Mouse (Mus musculus): ENCODE data around the gene Prtn3. TPM values are rescaled to one million over a fixed set of nuclear protein-coding genes. Genes with fewer than 3 reads are reported as not detected.

Prtn3 gene
- 2.2 and 2.4 TPM in 2 replicates for polyA plus RNA-seq (2015; fragmentation: Nextera tagmentation; extraction: Ambion mirVana)

GRCm38 (mm10) chr10:79874290-79874862 is at the start of gene Prtn3, which contains the start of gene Plppr3:
Gene Prtn3 (plus strand): TSS chr10:79874476.
Gene Plppr3 (minus strand): TSS chr10:79874634.
- no peak for TF ChIP-seq EP300 (IDR thresholded peaks at IDR 0.05)
- no peak for TF ChIP-seq CTCF (IDR thresholded peaks at IDR 0.05)
- no peaks in the 10 kb centered on the region for H3K27me3 ChIP-seq (replicated peaks; ENCODE audit: insufficient read depth, low read length)
- peak within 1 kb of the TSS; percentile 99 for H3K4me2 ChIP-seq (replicated peaks; ENCODE audit: low read depth, low read length)
- ATAC-seq (peak; percentile 44), DNase-seq (ENCODE audit: low spot score) (no peak)
- peak within 1 kb of the TSS; percentile 19; the same call in 1 of the 2 replicates for H3K9ac ChIP-seq (replicated peaks; ENCODE audit: low read depth)
- H3K27ac ChIP-seq (ENCODE audit: low read length) = no peak within 1 kb of the TSS
- H3K9me3 ChIP-seq (ENCODE audit: low read length) = no peaks in the 10 kb centered on the region
- no peaks in the 10 kb centered on the region for H3K36me3 ChIP-seq (ENCODE audit: insufficient read depth, low read length)
- 0 out of 2 replicates have a peak, but pooled peaks cover 3% of the 10 kb centered on the region for H3K4me1 ChIP-seq (ENCODE audit: insufficient read depth, low read depth, low read length)
- WGBS = 7% methylated on average over 27 of the region's 57 CpGs
- peak within 1 kb of the TSS; percentile 49 for H3K4me3 ChIP-seq (ENCODE audit: low read depth, low read length)

DNA sequence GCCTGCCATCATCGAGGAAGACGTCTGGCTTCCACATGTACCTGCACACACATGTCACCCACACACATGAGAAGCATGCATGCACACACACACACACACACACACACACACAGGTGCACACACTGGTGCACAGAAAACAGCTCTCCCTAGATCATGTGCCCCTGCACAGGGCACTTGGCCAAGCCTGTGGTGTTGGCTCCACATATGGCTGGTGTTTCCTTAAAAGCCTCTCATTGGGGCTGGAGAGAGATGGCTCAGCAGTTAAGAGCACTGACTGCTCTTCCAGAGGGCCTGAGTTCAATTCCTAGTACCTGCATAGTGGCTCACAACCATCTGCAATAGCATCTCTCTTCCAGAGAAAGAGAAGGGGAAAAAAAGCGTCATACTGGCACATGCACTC is 42.7 kb upstream of the Prtn3 start:
- Histone ChIP-seq H3K9ac (replicated peaks; ENCODE audit: low read depth) (no peak overlapping the region), H3K27ac (ENCODE audit: low read length) (no peak overlapping the region), H3K4me1 (ENCODE audit: insufficient read depth, low read depth, low read length) (no peaks in the 10 kb centered on the region), H3K27me3 (replicated peaks; ENCODE audit: insufficient read depth, low read length) (no peaks in the 10 kb centered on the region), H3K4me3 (ENCODE audit: low read depth, low read length) (no peak overlapping the region), H3K4me2 (replicated peaks; ENCODE audit: low read depth, low read length) (no peak overlapping the region), H3K9me3 (ENCODE audit: low read length) (no peaks in the 10 kb centered on the region), H3K36me3 (ENCODE audit: insufficient read depth, low read length) (no peaks in the 10 kb centered on the region)
- no peak for ATAC-seq
- DNase-seq (ENCODE audit: low spot score) = no peak
- 91% methylated on average over 3 of the region's 3 CpGs for WGBS
- TF ChIP-seq EP300 (IDR thresholded peaks at IDR 0.05) (no peak), CTCF (IDR thresholded peaks at IDR 0.05) (no peak)

GRCm38 (mm10) chr10:79832026-79832785 is 42.1 kb upstream of the Prtn3 start:
- TF ChIP-seq EP300 (IDR thresholded peaks at IDR 0.05) (no peak), CTCF (IDR thresholded peaks at IDR 0.05) (no peak)
- 50% methylated on average over 7 of the region's 7 CpGs for WGBS

DNA sequence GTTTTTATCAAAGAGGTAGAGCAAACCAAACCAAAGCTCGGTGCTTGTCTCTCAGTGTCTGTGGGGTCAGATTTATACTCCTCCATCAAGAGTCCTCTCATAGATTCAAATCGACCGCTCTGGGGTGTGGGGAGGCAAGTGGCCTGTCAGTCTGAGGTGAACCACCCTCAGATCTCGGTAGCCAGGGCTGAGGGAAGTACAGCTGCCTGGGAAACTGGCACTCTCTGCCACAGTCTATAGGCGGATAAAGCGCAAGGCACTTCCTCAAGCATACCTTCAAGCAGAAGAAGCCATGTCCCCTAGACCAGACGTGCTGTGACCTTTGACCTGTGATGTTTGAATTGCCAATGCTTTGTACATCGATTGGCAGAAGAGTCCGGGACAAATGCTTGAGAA is 41.5 kb upstream of the Prtn3 start:
- no peaks in the 10 kb centered on the region for H3K4me1 ChIP-seq (ENCODE audit: insufficient read depth, low read depth, low read length)
- no peaks in the 10 kb centered on the region for H3K27me3 ChIP-seq (replicated peaks; ENCODE audit: insufficient read depth, low read length)
- no peak overlapping the region for H3K27ac ChIP-seq (ENCODE audit: low read length)
- H3K36me3 ChIP-seq (ENCODE audit: insufficient read depth, low read length) = no peaks in the 10 kb centered on the region
- H3K9ac ChIP-seq (replicated peaks; ENCODE audit: low read depth) = no peak overlapping the region
- ATAC-seq (no peak), DNase-seq (ENCODE audit: low spot score) (no peak)
- WGBS = 61% methylated on average over 9 of the region's 9 CpGs
- no peaks in the 10 kb centered on the region for H3K9me3 ChIP-seq (ENCODE audit: low read length)
- no peak overlapping the region for H3K4me2 ChIP-seq (replicated peaks; ENCODE audit: low read depth, low read length)
- no peak overlapping the region for H3K4me3 ChIP-seq (ENCODE audit: low read depth, low read length)
- TF ChIP-seq CTCF (IDR thresholded peaks at IDR 0.05) (no peak), EP300 (IDR thresholded peaks at IDR 0.05) (no peak)

More at GRCm38 (mm10) chr10:79832026-79832785, 42.1 kb upstream of the Prtn3 start:
- ATAC-seq = no peak
- Histone ChIP-seq H3K36me3 (ENCODE audit: insufficient read depth, low read length) (no peaks in the 10 kb centered on the region), H3K9me3 (ENCODE audit: low read length) (no peaks in the 10 kb centered on the region), H3K9ac (replicated peaks; ENCODE audit: low read depth) (no peak overlapping the region), H3K4me2 (replicated peaks; ENCODE audit: low read depth, low read length) (no peak overlapping the region), H3K4me1 (ENCODE audit: insufficient read depth, low read depth, low read length) (no peaks in the 10 kb centered on the region), H3K27ac (ENCODE audit: low read length) (no peak overlapping the region), H3K27me3 (replicated peaks; ENCODE audit: insufficient read depth, low read length) (no peaks in the 10 kb centered on the region), H3K4me3 (ENCODE audit: low read depth, low read length) (no peak overlapping the region)
- no peak for DNase-seq (ENCODE audit: low spot score)

GRCm38 (mm10) chr10:79834769-79835398 is 39.4 kb upstream of the Prtn3 start:
- Histone ChIP-seq H3K9ac (replicated peaks; ENCODE audit: low read depth) (no peak overlapping the region), H3K27me3 (replicated peaks; ENCODE audit: insufficient read depth, low read length) (no peaks in the 10 kb centered on the region), H3K4me2 (replicated peaks; ENCODE audit: low read depth, low read length) (no peak overlapping the region), H3K36me3 (ENCODE audit: insufficient read depth, low read length) (no peaks in the 10 kb centered on the region), H3K4me1 (ENCODE audit: insufficient read depth, low read depth, low read length) (no peaks in the 10 kb centered on the region), H3K9me3 (ENCODE audit: low read length) (no peaks in the 10 kb centered on the region), H3K27ac (ENCODE audit: low read length) (no peak overlapping the region), H3K4me3 (ENCODE audit: low read depth, low read length) (no peak overlapping the region)
- 15% methylated on average over 9 of the region's 9 CpGs for WGBS
- ATAC-seq (peak; percentile 66), DNase-seq (ENCODE audit: low spot score) (peak; percentile 84)
- TF ChIP-seq EP300 (IDR thresholded peaks at IDR 0.05) (no peak), CTCF (IDR thresholded peaks at IDR 0.05) (peak; percentile 98)

- ATAC-seq (no peak), DNase-seq (ENCODE audit: low spot score) (no peak)
- H3K27me3 ChIP-seq (replicated peaks; ENCODE audit: insufficient read depth, low read length) = no peaks in the 10 kb centered on the region
- TF ChIP-seq CTCF (IDR thresholded peaks at IDR 0.05) = peak; percentile 52
- no peak for TF ChIP-seq EP300 (IDR thresholded peaks at IDR 0.05)
- no peaks in the 10 kb centered on the region for H3K9me3 ChIP-seq (ENCODE audit: low read length)
- no peak overlapping the region for H3K4me2 ChIP-seq (replicated peaks; ENCODE audit: low read depth, low read length)
- WGBS = 99% methylated on average over 3 of the region's 3 CpGs
- no peaks in the 10 kb centered on the region for H3K36me3 ChIP-seq (ENCODE audit: insufficient read depth, low read length)
- H3K4me3 ChIP-seq (ENCODE audit: low read depth, low read length) = no peak overlapping the region
- peaks cover 3% of the 10 kb centered on the region; the same call in 1 of the 2 replicates for H3K4me1 ChIP-seq (ENCODE audit: insufficient read depth, low read depth, low read length)
- no peak overlapping the region for H3K9ac ChIP-seq (replicated peaks; ENCODE audit: low read depth)
- no peak overlapping the region for H3K27ac ChIP-seq (ENCODE audit: low read length)
These were observed 37.4 kb upstream of the Prtn3 start for GRCm38 (mm10) chr10:79836918-79837317.
